Mouse (Mus musculus): ENCODE measurements around the gene Cbfb. TPM values are rescaled to one million over a fixed set of nuclear protein-coding genes. Genes with fewer than 3 reads are reported as not detected.
A peak's percentile ranks its signal among the peaks of the same experiment; 100 is the strongest.

Gene Cbfb
- polyA plus RNA-seq, 1 experiment from 2014 or later, result 48.5 TPM

- H3K4me2 ChIP-seq (ENCODE audit: low read depth, low read length), result peak overlapping the region; percentile 99
- H3K27me3 ChIP-seq (ENCODE audit: control insufficient read depth, insufficient read depth, low read length), result peaks cover 9% of the 10 kb centered on the region; the same call in 1 of the 2 replicates
- peaks cover 35% of the 10 kb centered on the region for H3K36me3 ChIP-seq (ENCODE audit: control insufficient read depth, insufficient read depth)
- no peaks in the 10 kb centered on the region for H3K9me3 ChIP-seq (replicated peaks; ENCODE audit: control insufficient read depth, low read length)
- peaks cover 19% of the 10 kb centered on the region for H3K4me1 ChIP-seq (ENCODE audit: control insufficient read depth, insufficient read depth, low read length)
- H3K9ac ChIP-seq (ENCODE audit: low read length), result peak overlapping the region; percentile 57
- ATAC-seq (replicated peaks; ENCODE audit: extremely low read depth, insufficient read depth, low FRiP score), result no peak
- H3K27ac ChIP-seq (ENCODE audit: low read length), result peak overlapping the region; percentile 25; the same call in 1 of the 2 replicates
- peak overlapping the region; percentile 83 for H3K4me3 ChIP-seq (ENCODE audit: low read length)
- 44% methylated on average over 20 of the region's 20 CpGs for WGBS
Observed at GRCm38 (mm10) chr8:105253766-105254151, 83.3 kb downstream of the Cbfb start.

- WGBS, result under 1% methylated on average over 69 of the region's 74 CpGs
- ATAC-seq (replicated peaks; ENCODE audit: extremely low read depth, insufficient read depth, low FRiP score), result peak; percentile 84
Observed at GRCm38 (mm10) chr8:105254152-105254965, 83.9 kb downstream of the Cbfb start.

GRCm38 (mm10) chr8:105254966-105255350 is 84.5 kb downstream of the Cbfb start, which contains the start of gene B3gnt9:
TSS of gene B3gnt9 (minus strand) at chr8:105255153.
- Histone ChIP-seq H3K4me2 (ENCODE audit: low read depth, low read length) (peak within 1 kb of the TSS; percentile 99), H3K27ac (ENCODE audit: low read length) (peak within 1 kb of the TSS; percentile 83), H3K4me3 (ENCODE audit: low read length) (peak within 1 kb of the TSS; percentile 83), H3K27me3 (ENCODE audit: control insufficient read depth, insufficient read depth, low read length) (peaks cover 17% of the 10 kb centered on the region), H3K4me1 (ENCODE audit: control insufficient read depth, insufficient read depth, low read length) (peaks cover 31% of the 10 kb centered on the region), H3K9ac (ENCODE audit: low read length) (peak within 1 kb of the TSS; percentile 87), H3K9me3 (replicated peaks; ENCODE audit: control insufficient read depth, low read length) (no peaks in the 10 kb centered on the region), H3K36me3 (ENCODE audit: control insufficient read depth, insufficient read depth) (peaks cover 25% of the 10 kb centered on the region)
- peak; percentile 68 for ATAC-seq (replicated peaks; ENCODE audit: extremely low read depth, insufficient read depth, low FRiP score)
- WGBS, result 2% methylated on average over 14 of the region's 14 CpGs

More at GRCm38 (mm10) chr8:105254152-105254965, 83.9 kb downstream of the Cbfb start:
- Histone ChIP-seq H3K4me3 (ENCODE audit: low read length) (peak overlapping the region; percentile 83), H3K36me3 (ENCODE audit: control insufficient read depth, insufficient read depth) (peaks cover 31% of the 10 kb centered on the region), H3K27me3 (ENCODE audit: control insufficient read depth, insufficient read depth, low read length) (peaks cover 13% of the 10 kb centered on the region), H3K4me2 (ENCODE audit: low read depth, low read length) (peak overlapping the region; percentile 99), H3K27ac (ENCODE audit: low read length) (peak overlapping the region; percentile 83), H3K9ac (ENCODE audit: low read length) (peak overlapping the region; percentile 87), H3K4me1 (ENCODE audit: control insufficient read depth, insufficient read depth, low read length) (peaks cover 25% of the 10 kb centered on the region), H3K9me3 (replicated peaks; ENCODE audit: control insufficient read depth, low read length) (no peaks in the 10 kb centered on the region)

GRCm38 (mm10) chr8:105257318-105258114 is 87.0 kb downstream of the Cbfb start:
- H3K4me3 ChIP-seq (ENCODE audit: low read length), result no peak overlapping the region
- no peak overlapping the region for H3K27ac ChIP-seq (ENCODE audit: low read length)
- H3K4me2 ChIP-seq (ENCODE audit: low read depth, low read length), result no peak overlapping the region
- ATAC-seq (replicated peaks; ENCODE audit: extremely low read depth, insufficient read depth, low FRiP score), result no peak
- H3K27me3 ChIP-seq (ENCODE audit: control insufficient read depth, insufficient read depth, low read length), result peaks cover 24% of the 10 kb centered on the region
- H3K9ac ChIP-seq (ENCODE audit: low read length), result no peak overlapping the region
- 73% methylated on average over 7 of the region's 7 CpGs for WGBS
- peaks cover 6% of the 10 kb centered on the region; the same call in 1 of the 2 replicates for H3K36me3 ChIP-seq (ENCODE audit: control insufficient read depth, insufficient read depth)
- H3K9me3 ChIP-seq (replicated peaks; ENCODE audit: control insufficient read depth, low read length), result peaks cover 4% of the 10 kb centered on the region
- peaks cover 32% of the 10 kb centered on the region for H3K4me1 ChIP-seq (ENCODE audit: control insufficient read depth, insufficient read depth, low read length)

- peak overlapping the region; percentile 93 for H3K4me2 ChIP-seq (ENCODE audit: low read depth, low read length)
- H3K36me3 ChIP-seq (ENCODE audit: control insufficient read depth, insufficient read depth), result no peaks in the 10 kb centered on the region
- WGBS, result 7% methylated on average over 55 of the region's 55 CpGs
- H3K27ac ChIP-seq (ENCODE audit: low read length), result no peak overlapping the region
- no peak for ATAC-seq (replicated peaks; ENCODE audit: extremely low read depth, insufficient read depth, low FRiP score)
- peaks cover 22% of the 10 kb centered on the region for H3K4me1 ChIP-seq (ENCODE audit: control insufficient read depth, insufficient read depth, low read length)
- H3K9me3 ChIP-seq (replicated peaks; ENCODE audit: control insufficient read depth, low read length), result peaks cover 4% of the 10 kb centered on the region
- H3K27me3 ChIP-seq (ENCODE audit: control insufficient read depth, insufficient read depth, low read length), result peaks cover 24% of the 10 kb centered on the region
- H3K9ac ChIP-seq (ENCODE audit: low read length), result peak overlapping the region; percentile 59
- H3K4me3 ChIP-seq (ENCODE audit: low read length), result peak overlapping the region; percentile 57
Observed at GRCm38 (mm10) chr8:105258911-105259720, 88.6 kb downstream of the Cbfb start.

- H3K9ac ChIP-seq (ENCODE audit: low read length), result peak overlapping the region; percentile 59
Observed at GRCm38 (mm10) chr8:105259721-105260320, 89.3 kb downstream of the Cbfb start.

GRCm38 (mm10) chr8:105260371-105261099 is 90.1 kb downstream of the Cbfb start:
- Histone ChIP-seq H3K4me3 (ENCODE audit: low read length) (no peak overlapping the region), H3K9me3 (replicated peaks; ENCODE audit: control insufficient read depth, low read length) (peaks cover 4% of the 10 kb centered on the region), H3K36me3 (ENCODE audit: control insufficient read depth, insufficient read depth) (no peaks in the 10 kb centered on the region), H3K27ac (ENCODE audit: low read length) (no peak overlapping the region), H3K9ac (ENCODE audit: low read length) (no peak overlapping the region), H3K27me3 (ENCODE audit: control insufficient read depth, insufficient read depth, low read length) (peaks cover 24% of the 10 kb centered on the region), H3K4me1 (ENCODE audit: control insufficient read depth, insufficient read depth, low read length) (peaks cover 22% of the 10 kb centered on the region), H3K4me2 (ENCODE audit: low read depth, low read length) (no peak overlapping the region)
- WGBS, result 68% methylated on average over 7 of the region's 7 CpGs
- no peak for ATAC-seq (replicated peaks; ENCODE audit: extremely low read depth, insufficient read depth, low FRiP score)

More at GRCm38 (mm10) chr8:105259721-105260320, 89.3 kb downstream of the Cbfb start:
- ATAC-seq (replicated peaks; ENCODE audit: extremely low read depth, insufficient read depth, low FRiP score), result 0 out of 2 replicates have a peak, but pooled peaks have one; percentile 12
- Histone ChIP-seq H3K27me3 (ENCODE audit: control insufficient read depth, insufficient read depth, low read length) (peaks cover 24% of the 10 kb centered on the region), H3K9me3 (replicated peaks; ENCODE audit: control insufficient read depth, low read length) (peaks cover 4% of the 10 kb centered on the region), H3K4me3 (ENCODE audit: low read length) (peak overlapping the region; percentile 57), H3K4me1 (ENCODE audit: control insufficient read depth, insufficient read depth, low read length) (peaks cover 21% of the 10 kb centered on the region), H3K36me3 (ENCODE audit: control insufficient read depth, insufficient read depth) (no peaks in the 10 kb centered on the region), H3K27ac (ENCODE audit: low read length) (no peak overlapping the region), H3K4me2 (ENCODE audit: low read depth, low read length) (peak overlapping the region; percentile 93)
- WGBS, result 4% methylated on average over 30 of the region's 30 CpGs

Measured in heart, embryonic 16.5 days (tissue).